Mouse (Mus musculus) heart, postnatal 4 days (tissue): ENCODE measurements at regions not wholly inside any gene's neighbourhood (a gene's known extent, or its start where the extent isn't known, plus 50 kb on each side); places are given as distances from the start of the nearest gene placed in this dataset.

Experiments
- DNase-seq: peaks from one replicate; pipeline ENCODE4 v3.0.0; 2021

- DNase-seq, result no peak
Measured at GRCm38 (mm10) chr8:29274668-29275067, 1827.2 kb downstream of the Poteg start.

GRCm38 (mm10) chr8:29278711-29279110 lies 1831.2 kb downstream of the Poteg start:
- DNase-seq, result no peak

DNA sequence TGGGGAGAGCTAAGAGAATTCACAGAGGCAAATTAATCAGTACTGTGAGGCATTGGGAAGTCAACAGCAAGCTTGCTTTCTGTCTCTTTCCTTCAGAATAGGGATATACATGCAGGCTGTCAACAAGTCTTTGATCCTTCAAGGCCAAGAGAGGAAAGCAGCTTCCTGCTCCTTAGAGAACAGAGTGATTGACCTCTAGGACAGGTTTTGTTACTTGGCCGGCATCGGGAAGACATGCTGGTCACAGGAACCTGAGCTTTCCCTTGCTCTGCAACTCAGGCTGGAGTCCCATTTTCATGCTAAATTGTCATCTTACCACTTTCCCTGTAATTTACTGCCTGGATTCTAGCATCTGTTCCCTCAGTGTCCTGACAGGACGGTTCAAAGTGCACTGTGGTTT lies 1831.8 kb downstream of the Poteg start:
- DNase-seq, result no peak

- DNase-seq, result peak; percentile 10
Measured at GRCm38 (mm10) chr8:29290386-29290785, 1842.9 kb downstream of the Poteg start.
